Mouse (Mus musculus) intestine, postnatal 0 days (tissue): ENCODE measurements at regions not wholly inside any gene's neighbourhood (a gene's known extent, or its start where the extent isn't known, plus 50 kb on each side); places are given as distances from the start of the nearest gene placed in this dataset.

Source experiments
- ATAC-seq: fragments of 200-750 bp; cut with Nextera tagmentation; 2 replicates; pipeline ENCODE4 v1.8.0; 2017; ENCODE audit warnings: mild to moderate bottlenecking, moderate TSS enrichment, moderate library complexity
- H3K27ac ChIP-seq: fragments of 300-500 bp; sonication (generic); 2 replicates; pipeline ENCODE4 v1.5.1; 2014; ENCODE audit warnings: mild to moderate bottlenecking, low read depth, low read length, moderate library complexity
- H3K27me3 ChIP-seq: fragments of 300-500 bp; sonication (generic); replicated peaks from 2 replicates; pipeline ENCODE4 v1.6.1; 2014; ENCODE audit warnings: low read length, mixed read lengths; ENCODE audit not compliant: control insufficient read depth, insufficient read depth
- H3K36me3 ChIP-seq: fragments of 300-500 bp; sonication (generic); 2 replicates; pipeline ENCODE4 v1.6.1; 2014; ENCODE audit warnings: mild to moderate bottlenecking, moderate library complexity; ENCODE audit not compliant: control insufficient read depth, insufficient read depth
- H3K4me1 ChIP-seq: fragments of 300-500 bp; sonication (generic); replicated peaks from 2 replicates; pipeline ENCODE4 v1.6.1; 2014; ENCODE audit warnings: antibody characterized with exemption, low read length, mixed read lengths; ENCODE audit not compliant: control insufficient read depth, insufficient read depth
- H3K4me2 ChIP-seq: fragments of 300-500 bp; sonication (generic); replicated peaks from 2 replicates; pipeline ENCODE4 v1.6.1; 2014; ENCODE audit warnings: low read depth, mild to moderate bottlenecking, moderate library complexity
- H3K4me3 ChIP-seq: fragments of 300-500 bp; sonication (generic); 2 replicates; pipeline ENCODE4 v1.5.1; 2014; ENCODE audit warnings: low read depth, low read length
- H3K9ac ChIP-seq: fragments of 300-500 bp; sonication (generic); 2 replicates; pipeline ENCODE4 v1.6.1; 2014; ENCODE audit warnings: mild to moderate bottlenecking, low read depth, low read length
- H3K9me3 ChIP-seq: fragments of 300-500 bp; sonication (generic); 2 replicates; pipeline ENCODE4 v1.6.1; 2016; ENCODE audit warnings: mixed run types; ENCODE audit not compliant: control insufficient read depth
- CTCF ChIP-seq: sonication (generic); IDR thresholded peaks from 2 replicates; pipeline ENCODE4 v1.5.1; 2016; ENCODE audit warnings: low read depth, mild to moderate bottlenecking, control low read depth, antibody characterized with exemption, moderate library complexity
- WGBS: fragments of 180-500 bp; shearing (Covaris S2); extraction: QIAGEN DNeasy Blood & Tissue Kit; methylation state at CpG from one replicate; pipeline ENCODE4 v1.1.7; 2014; 5-methylcytosine and 5-hydroxymethylcytosine counted together

- no peaks in the 10 kb centered on the region for H3K9me3 ChIP-seq
- no peak for ATAC-seq
- H3K27me3 ChIP-seq: peaks cover 4% of the 10 kb centered on the region; the same call in 1 of the 2 replicates
- no peaks in the 10 kb centered on the region for H3K36me3 ChIP-seq
- TF ChIP-seq CTCF: no peak
- 68% methylated on average over 7 of the region's 7 CpGs for WGBS
- H3K4me2 ChIP-seq: no peak overlapping the region
- no peak overlapping the region for H3K4me3 ChIP-seq
- no peaks in the 10 kb centered on the region for H3K4me1 ChIP-seq
- H3K27ac ChIP-seq: no peak overlapping the region
- H3K9ac ChIP-seq: no peak overlapping the region
These were observed 69.6 kb upstream of the Slc22a12 start for GRCm38 (mm10) chr19:6612441-6612840.

GRCm38 (mm10) chr19:6611921-6612320, 69.1 kb upstream of the Slc22a12 start:
- no peak overlapping the region for H3K4me3 ChIP-seq
- 72% methylated on average over 5 of the region's 5 CpGs for WGBS
- no peak for TF ChIP-seq CTCF

GRCm38 (mm10) chr19:6610715-6611114, 67.9 kb upstream of the Slc22a12 start:
- TF ChIP-seq CTCF: no peak
- WGBS: 75% methylated on average over 5 of the region's 5 CpGs
- no peak overlapping the region for H3K9ac ChIP-seq
- H3K4me2 ChIP-seq: no peak overlapping the region
- peaks cover 4% of the 10 kb centered on the region; the same call in 1 of the 2 replicates for H3K27me3 ChIP-seq
- H3K9me3 ChIP-seq: no peaks in the 10 kb centered on the region
- no peak overlapping the region for H3K27ac ChIP-seq
- H3K4me1 ChIP-seq: no peaks in the 10 kb centered on the region
- H3K36me3 ChIP-seq: no peaks in the 10 kb centered on the region
- H3K4me3 ChIP-seq: no peak overlapping the region
- ATAC-seq: no peak

More at GRCm38 (mm10) chr19:6611921-6612320, 69.1 kb upstream of the Slc22a12 start:
- Histone ChIP-seq H3K4me2 (no peak overlapping the region), H3K9ac (no peak overlapping the region), H3K36me3 (no peaks in the 10 kb centered on the region), H3K4me1 (no peaks in the 10 kb centered on the region), H3K9me3 (no peaks in the 10 kb centered on the region), H3K27me3 (peaks cover 4% of the 10 kb centered on the region; the same call in 1 of the 2 replicates), H3K27ac (no peak overlapping the region)
- ATAC-seq: no peak

GRCm38 (mm10) chr19:6610051-6610450, 67.2 kb upstream of the Slc22a12 start:
- Histone ChIP-seq H3K9me3 (no peaks in the 10 kb centered on the region), H3K4me3 (no peak overlapping the region), H3K27ac (no peak overlapping the region), H3K9ac (no peak overlapping the region), H3K36me3 (no peaks in the 10 kb centered on the region), H3K27me3 (peaks cover 4% of the 10 kb centered on the region; the same call in 1 of the 2 replicates), H3K4me2 (no peak overlapping the region), H3K4me1 (no peaks in the 10 kb centered on the region)
- 61% methylated on average over 8 of the region's 8 CpGs for WGBS
- no peak for ATAC-seq
- TF ChIP-seq CTCF: no peak

- ATAC-seq: no peak
- Histone ChIP-seq H3K27me3 (peaks cover 4% of the 10 kb centered on the region; the same call in 1 of the 2 replicates), H3K4me1 (no peaks in the 10 kb centered on the region), H3K36me3 (no peaks in the 10 kb centered on the region), H3K9me3 (no peaks in the 10 kb centered on the region), H3K9ac (no peak overlapping the region), H3K4me2 (no peak overlapping the region), H3K27ac (no peak overlapping the region), H3K4me3 (no peak overlapping the region)
- peak; percentile 43 for TF ChIP-seq CTCF
- 84% methylated on average over 2 of the region's 2 CpGs for WGBS
These were observed 64.7 kb upstream of the Slc22a12 start for GRCm38 (mm10) chr19:6607501-6607900.

GRCm38 (mm10) chr19:6606667-6607066, 63.8 kb upstream of the Slc22a12 start:
- Histone ChIP-seq H3K9me3 (no peaks in the 10 kb centered on the region), H3K36me3 (no peaks in the 10 kb centered on the region), H3K4me2 (no peak overlapping the region), H3K27me3 (peaks cover 2% of the 10 kb centered on the region; the same call in 1 of the 2 replicates), H3K4me1 (no peaks in the 10 kb centered on the region), H3K9ac (no peak overlapping the region), H3K4me3 (no peak overlapping the region), H3K27ac (no peak overlapping the region)
- no peak for ATAC-seq
- 84% methylated on average over 7 of the region's 7 CpGs for WGBS
- no peak for TF ChIP-seq CTCF

GRCm38 (mm10) chr19:6604702-6605101, 61.9 kb upstream of the Slc22a12 start:
- H3K4me3 ChIP-seq: no peak overlapping the region
- H3K36me3 ChIP-seq: no peaks in the 10 kb centered on the region
- H3K27ac ChIP-seq: no peak overlapping the region
- WGBS: 64% methylated on average over 8 of the region's 8 CpGs
- TF ChIP-seq CTCF: peak; percentile 28
- no peak overlapping the region for H3K4me2 ChIP-seq
- H3K27me3 ChIP-seq: peaks cover 2% of the 10 kb centered on the region; the same call in 1 of the 2 replicates
- no peak for ATAC-seq
- no peaks in the 10 kb centered on the region for H3K4me1 ChIP-seq
- no peak overlapping the region for H3K9ac ChIP-seq
- H3K9me3 ChIP-seq: no peaks in the 10 kb centered on the region
